Mouse (Mus musculus) urinary bladder, adult 2 months (tissue): ENCODE results near the gene Srp72. TPM values are rescaled to one million over a fixed set of nuclear protein-coding genes. Genes with fewer than 3 reads are reported as not detected.
A peak's percentile ranks its signal among the peaks of the same experiment; 100 is the strongest.

ENCODE experiments used
- DNase-seq: peaks from one replicate; pipeline ENCODE4 v3.0.0; 2022; ENCODE audit warnings: low spot score
- polyA plus RNA-seq: library from polyadenylated mRNA; depleted of rRNA; stranded (reverse); fragments of >200 nt; gene quantifications from 2 replicates; pipeline ENCODE4 v1.2.3, GENCODE M21; 2012; rRNA removed

The Srp72 gene
- polyA plus RNA-seq = 68.7 and 68.9 TPM in 2 replicates

DNA sequence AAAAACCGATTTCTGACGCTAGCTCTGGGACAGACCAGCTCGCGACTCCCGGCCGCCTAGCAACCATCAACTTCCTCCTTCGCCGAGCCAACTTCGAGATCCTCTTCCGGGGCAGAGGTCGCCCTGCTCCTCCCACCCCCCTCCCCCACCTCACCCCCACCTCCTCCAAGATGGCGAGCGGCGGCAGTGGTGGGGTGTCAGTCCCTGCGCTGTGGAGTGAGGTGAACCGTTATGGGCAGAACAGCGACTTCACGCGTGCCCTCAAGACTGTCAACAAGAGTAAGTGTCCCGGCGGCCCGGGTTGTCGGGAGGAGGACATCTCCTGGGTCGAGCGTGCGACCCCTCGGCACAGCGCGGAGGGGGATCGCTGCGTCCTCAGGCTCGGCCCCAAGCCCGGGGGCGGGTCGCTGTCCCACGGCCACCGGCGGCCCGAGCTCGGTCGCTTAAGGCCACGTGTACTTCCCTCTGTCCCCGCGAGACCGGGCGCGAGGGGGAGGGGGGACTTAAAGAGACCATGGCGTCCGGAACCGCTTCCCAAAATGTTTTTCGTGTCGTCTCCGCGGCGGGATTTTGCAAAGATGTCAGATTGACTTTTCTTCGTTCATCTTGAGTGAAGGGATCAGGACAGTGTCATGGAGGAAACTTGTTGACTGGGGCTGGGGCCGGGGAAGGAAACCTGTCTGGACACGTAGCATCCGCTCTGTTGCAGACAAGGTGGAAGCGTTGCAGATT, at the start of gene Srp72:
Gene Srp72 (plus strand): TSS at position 130 of the 732 bp plus-strand sequence.
- DNase-seq = peak; percentile 72

DNA sequence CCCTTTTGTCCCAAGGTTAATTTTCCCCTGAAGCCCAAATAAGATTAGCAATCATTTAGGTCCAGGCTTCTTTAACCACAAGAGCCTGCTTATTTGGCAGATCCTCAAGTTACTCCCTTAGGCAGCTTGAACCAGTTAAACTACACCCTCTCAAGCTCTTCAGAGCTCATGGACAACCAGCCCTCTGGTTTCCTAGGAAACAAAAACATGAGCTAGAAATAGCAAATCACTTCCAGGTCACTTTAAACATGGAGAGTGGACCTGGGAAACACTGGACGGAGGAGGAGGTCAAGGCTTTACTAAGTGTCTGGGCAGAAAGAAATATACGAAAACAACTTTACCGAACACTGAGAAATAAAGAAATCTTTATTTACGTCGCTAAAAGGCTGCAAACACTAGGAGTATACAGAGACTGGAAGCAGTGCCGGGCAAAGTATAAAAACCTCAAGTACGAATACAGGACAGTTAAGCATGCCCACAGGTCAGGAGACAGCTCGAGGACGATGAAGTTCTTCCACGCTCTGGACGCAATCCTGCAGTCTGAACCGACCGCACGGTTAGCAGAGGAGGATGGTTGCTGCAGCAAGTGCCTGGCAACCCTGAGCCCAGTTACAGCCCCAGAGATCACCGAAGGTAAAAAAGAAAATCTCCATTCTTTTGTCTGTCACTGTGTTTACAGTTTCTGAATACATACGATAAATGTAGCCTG, 46.2 kb upstream of the Srp72 start:
- no peak for DNase-seq

DNA sequence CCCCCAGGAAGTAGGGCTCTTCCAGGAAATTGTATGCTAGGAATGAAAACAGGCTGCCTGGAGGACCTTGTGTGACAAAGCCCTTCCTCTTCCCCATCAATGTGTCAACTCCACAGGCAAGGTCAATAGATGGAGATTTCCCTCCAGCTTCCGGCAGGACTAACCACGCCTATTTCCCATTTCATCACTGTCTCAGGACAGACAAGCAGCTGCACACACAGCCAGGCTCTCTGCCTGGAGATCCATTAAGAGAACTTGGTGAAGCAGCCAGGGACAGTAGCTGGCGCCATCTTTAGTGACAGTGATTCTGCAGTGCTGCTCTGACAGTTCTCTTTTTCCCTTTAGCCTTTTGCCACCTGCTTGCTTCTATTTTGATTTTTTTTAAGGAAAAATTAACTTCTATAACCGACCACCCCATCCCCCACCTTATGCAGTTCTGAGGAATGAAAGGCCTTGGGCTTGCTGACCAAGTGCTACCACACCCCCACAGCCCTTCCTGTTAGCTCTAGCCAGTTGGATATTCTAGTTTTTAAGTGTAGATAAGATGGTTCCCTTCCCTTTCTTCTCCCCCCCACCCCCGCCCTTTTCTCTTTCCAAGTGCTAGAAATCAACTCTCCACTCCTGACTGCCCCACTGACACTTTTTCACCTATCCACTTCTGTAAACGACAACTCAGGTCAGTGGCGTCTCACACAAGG, 45.2 kb upstream of the Srp72 start:
- no peak for DNase-seq

DNA sequence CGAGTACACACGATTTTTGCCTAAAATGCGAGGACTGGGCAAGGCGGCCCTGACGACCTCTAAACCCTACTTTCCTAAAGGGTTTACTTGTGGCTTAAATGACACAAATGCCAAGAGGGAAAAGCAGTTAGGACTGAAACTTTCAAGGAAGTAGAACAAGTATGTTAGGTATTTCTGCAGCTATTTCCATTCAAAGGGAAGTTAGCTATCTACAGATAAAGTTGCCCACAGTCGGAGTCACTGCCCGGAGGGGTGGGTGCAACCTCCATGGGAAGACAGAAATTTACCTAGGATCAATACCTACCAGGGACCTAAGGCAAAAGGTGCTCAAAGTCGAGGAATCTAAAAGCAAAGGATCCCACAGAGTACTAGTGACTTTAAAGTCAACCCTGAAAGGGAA, 34.8 kb upstream of the Srp72 start:
- no peak for DNase-seq

DNA sequence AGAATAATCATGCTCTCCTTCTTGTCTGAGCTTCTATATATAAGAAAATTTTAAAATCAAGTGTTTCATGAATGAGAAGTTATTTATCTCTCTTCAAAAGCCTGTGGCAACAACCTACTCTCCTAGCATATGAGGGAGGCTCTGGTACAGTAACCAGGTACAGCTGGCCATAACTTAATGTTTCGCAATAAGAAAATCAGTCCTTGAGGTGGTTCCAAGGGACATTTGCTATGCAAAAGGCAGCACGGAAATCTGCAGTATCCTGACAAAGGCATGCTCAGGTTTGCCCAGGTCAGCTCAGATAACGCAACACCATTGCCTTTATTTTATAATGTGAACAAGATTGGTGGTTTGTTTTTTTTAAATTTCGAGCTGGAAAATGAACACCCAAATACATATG, 32.5 kb upstream of the Srp72 start:
- DNase-seq = no peak

DNA sequence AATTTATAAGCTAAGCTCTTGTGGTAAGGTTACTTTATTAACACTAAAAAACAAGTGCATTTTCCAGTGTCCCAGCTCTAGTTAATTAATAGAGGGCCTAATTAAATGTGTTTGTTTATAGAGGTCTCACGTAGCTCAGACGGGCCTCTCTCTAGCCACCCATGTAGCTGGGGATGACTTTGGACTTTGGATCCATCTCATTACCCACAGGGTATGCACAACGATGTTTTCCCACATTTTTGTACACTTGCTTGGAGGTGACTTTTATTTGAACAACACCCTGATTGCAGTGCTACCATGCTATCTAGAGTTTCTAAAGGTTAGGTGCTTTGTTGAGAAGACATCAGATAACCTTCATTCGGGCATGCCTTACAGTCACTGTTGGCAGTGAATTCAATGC, 32.0 kb upstream of the Srp72 start:
- DNase-seq = no peak

DNA sequence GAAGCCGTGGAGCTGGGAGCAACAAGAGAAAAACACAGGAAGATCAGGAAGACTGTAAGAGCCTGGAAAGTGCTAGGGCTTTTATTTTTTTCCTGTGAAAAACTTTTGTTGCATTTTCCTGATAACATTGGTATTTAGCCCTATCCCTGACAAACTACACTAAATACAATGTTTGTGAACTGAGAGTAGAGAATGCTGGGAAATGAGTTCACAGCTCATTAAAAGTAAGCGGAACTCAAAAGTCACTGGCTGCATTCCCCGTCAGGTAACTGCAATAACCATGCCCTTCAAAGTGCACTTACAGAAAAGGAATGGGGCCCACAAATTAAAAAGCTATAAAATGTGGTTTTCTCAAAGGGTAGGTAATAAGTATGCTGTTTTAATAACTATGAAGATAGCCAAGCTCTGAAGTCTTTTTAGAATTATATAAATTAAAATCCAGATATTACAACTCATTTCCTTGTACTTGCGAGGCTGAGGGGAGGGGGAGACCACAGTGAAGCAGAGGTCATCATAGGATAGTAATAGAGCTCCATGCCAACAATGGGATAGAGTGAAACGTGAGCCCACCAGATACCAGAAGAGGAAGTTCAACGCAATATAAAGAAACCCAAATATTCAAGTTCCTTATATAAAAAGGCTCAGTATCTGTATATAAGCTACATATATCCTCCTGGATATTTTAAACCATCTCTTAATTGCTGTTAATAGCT, 29.4 kb upstream of the Srp72 start:
- no peak for DNase-seq

DNA sequence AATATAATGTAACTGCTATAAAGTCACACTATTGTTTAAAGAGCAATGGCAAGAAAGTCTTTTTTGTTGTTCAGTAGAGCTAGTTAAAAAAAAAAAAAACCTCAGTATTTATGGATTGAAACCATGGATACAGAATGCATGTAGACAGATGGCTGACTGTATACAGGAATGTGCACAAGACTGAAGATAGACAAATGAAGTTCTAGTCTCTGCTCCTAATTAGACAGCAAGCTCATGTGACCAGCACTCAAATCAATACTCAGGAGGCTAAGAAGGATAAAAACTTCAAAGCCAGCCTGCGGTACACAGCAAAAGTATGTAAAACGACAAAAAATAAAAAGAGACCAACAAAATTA, 28.8 kb upstream of the Srp72 start:
- no peak for DNase-seq

DNA sequence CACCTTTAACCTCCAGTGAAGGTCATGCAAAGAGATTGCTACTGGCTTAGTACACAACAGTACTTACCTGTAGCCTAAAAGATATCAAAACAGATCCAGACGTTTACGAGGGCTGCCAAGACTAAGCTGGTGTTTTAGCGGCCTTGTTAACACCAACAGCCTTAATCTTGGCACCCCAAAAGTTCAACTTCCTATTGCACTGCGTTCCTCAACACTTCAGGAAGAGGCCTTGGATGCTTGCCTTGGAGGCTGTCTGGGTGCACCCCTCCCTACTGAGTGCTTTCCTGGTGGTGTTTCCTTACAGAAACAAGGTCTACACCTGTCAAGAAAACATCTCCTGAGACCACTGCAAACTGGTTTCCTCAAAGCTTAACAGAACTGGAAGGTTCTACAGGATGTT, 27.3 kb upstream of the Srp72 start:
- DNase-seq = no peak

DNA sequence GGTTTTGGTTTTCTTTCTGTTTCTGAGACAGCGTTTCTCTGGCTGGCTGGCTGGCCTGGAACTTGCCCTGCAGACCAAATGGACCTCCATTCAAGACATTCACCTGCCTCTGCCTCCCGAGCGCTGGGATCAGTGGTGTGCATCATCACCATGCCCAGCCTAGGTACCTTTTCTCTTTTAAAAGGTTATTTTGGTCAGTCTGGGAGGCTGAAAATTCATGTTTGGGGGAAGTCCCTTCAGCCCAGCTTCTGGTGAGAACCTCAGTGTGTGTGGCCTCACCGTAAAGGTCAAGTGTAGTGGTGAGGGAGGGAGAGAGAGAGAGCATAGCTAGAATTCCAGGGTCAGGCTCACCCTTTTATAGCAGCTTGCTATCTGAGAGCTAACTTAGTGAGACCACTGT, 26.7 kb upstream of the Srp72 start:
- no peak for DNase-seq

DNA sequence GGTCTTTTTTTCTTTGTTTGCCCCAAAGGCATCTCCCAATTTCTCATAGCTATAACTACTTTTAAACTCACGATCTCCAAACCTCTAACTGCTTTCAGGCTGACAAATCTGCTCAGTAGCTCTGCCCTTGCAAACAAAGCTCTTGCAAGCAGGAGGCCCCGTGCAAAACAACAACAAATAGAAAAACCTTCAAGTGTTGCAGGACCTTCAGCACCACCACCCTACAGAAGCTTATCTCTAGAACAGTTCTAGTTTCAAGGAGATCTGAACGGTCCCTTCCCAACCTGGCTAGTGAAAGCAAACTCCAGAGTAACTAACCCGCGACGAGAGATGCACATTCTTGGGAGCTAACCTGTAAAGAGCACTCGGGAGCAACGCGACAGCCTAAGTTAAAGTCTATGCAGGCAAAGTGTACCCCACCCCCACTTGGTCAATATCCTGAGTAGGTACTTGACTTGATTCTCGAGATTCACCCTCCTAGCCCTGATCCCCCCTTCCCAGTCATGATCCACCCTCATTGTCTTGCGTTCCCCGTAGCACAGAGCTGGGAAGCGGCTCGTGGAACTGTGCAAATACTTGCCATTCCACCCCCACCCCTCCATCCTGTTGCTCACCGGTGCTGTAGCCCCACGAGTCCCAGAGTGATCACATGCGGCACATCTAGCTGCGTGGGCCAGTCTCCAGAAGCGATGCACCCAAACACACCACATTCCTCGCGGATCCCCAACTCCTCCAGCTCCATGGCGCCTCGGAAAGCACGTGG, 24.0 kb upstream of the Srp72 start:
- DNase-seq = no peak

DNA sequence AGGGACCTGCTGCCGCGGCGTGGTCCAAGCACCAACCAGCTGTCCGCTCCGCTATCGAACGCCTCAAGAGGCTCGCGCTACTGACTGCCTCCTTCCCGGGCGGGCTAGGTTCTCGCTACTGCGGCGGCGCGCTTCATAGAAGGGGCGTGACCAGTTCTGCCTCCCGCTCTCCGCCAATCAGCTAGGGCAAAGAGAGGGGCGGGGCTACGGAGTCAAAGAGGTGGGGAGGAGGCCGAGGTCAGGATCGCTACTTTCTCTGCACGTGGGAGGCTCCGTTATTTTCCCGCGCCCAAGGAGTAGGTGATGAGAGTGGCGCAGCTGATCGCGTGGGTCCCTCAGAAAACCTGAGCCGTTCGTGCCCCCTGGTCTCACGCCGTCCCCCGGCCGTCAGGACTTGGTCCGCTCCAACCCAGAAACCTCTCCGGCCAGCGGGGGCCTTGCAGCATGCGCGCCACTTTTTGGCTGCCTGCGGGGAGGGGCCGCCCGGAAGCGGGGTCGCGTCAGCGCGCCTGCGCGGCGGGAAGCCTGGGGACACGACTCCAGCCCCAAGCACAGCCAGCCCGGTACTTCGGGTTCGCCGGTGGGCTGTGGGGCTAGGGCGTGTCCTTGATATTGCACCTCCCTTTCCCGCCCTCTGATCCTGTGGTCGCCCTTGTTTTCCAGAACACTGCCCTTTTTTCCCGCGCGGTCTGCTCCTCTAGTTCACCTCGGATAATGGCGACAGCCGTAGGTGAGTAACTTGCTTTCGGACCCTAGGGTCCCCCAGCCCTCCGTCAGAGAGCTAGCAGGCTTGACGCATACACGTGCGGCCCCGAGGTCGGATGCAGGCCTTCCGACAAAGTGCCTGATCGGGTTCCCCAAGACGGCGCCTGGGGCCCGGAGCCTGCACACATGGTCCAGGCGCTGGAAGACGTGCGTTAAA, 23.1 kb upstream of the Srp72 start, which contains the start of the genes Paics and Ppat:
Gene Paics (plus strand): TSS at position 202 of the 922 bp plus-strand sequence.
Gene Ppat (minus strand): TSS at position 473 of the 922 bp plus-strand sequence.
- DNase-seq = peak; percentile 96

DNA sequence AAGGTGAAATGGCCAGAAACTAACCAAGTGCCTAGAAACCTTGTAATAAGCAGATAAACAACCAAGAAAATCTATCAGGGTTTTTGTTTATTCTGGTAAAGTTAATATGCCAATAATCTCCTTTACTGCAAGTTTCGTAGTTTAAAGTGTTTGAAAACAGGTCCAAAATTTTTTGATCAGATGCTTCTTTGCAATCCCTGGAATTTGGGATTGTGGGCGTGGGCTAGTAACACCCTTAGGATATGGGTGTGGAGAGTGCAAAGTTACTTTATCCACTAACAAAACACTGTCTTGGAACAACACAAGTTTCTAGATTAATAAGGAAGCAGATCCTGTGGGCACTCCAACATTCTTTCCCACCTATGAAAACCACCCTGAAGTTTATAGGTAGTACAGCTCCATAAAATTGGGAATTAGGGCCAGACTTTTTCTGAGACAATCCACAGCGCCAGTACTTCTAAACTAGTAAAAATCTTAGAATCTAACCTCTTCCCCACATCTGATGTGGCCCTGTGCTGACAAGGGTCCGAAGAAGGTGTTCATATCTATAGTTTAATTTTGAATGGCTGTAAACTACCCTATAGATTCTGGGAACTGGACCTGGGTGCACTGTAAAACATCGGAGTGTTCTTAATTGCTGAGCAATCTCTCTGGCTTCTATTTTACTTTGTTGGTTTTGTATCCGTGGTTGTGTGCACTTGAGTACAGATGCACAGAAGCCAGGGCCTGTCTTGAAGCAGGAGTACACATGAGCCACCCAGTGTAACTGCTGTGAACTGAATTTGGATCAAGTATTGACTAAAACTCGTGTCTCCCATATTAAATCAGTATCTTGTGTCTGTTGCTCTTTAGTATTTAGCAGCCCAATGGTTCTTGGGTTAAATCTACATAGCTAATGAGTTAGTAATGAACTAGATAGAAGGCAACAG, 22.1 kb upstream of the Srp72 start:
- no peak for DNase-seq

DNA sequence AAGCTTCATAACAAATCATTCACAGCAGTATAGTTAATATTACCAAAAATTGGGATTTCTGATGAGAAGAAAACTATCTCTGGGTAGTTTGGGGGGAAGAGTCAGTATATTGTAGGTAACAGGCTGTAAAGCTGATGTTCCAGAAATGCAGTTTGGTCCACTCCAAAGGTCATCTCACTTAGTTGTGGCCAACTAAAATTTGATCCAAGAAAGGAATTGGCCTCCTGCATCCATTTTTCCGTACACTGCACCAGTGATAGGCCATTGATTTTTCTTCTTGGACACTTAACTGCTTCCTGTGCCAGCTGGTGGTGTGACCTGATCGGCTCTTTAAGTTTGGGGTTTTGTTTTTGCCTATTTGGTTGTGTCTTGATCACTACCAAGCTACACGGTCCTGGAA, 20.7 kb upstream of the Srp72 start:
- DNase-seq = no peak

DNA sequence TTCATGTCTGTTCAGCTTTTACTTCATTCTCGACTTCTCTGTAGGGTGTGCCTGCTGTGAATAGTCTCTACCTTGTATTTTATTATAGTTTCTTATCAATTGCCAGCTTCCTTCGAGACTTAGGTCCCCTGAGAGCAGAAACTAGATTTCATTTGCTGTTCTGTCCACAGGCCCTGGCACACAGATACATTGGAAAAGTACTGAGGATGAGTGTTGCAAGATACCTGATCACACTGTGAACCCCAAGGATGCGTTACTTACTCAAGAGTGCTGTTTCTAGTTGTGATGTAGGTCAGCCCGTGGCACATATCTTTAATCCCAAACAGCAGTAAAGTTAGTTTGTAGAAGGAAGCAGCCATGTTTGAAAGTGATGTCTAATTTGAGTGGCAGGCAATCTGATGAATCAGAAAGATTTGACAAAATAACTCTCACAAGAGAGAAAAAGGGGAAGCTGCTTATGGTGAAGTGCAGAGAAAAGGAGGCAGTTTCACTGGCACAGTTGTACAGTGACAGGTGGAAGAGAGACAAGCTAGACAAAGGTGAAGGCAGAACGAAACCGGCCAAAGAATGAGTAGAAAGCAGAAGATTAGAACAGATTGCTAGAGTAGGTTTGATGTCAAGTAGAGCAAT, 20.1 kb upstream of the Srp72 start:
- no peak for DNase-seq

DNA sequence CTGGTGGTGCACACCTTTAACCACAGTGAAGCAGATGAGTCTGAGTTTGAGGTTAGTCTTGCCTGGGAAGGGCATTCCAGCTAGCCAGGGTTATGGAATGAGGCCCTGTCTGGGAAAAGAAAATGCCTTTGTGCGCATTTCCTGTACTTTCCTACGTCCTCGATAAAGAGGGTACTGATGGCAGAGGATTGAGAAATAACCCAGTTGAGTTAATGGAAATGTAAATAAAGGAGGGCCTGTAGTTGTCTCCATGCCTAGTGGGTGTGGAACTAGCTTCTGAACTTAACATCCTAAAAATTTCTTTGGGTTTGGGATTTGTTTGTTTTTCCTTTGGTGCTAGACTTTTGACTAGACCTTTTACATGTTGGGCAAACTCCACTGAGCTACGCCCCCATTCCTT, 19.0 kb upstream of the Srp72 start:
- DNase-seq = no peak

DNA sequence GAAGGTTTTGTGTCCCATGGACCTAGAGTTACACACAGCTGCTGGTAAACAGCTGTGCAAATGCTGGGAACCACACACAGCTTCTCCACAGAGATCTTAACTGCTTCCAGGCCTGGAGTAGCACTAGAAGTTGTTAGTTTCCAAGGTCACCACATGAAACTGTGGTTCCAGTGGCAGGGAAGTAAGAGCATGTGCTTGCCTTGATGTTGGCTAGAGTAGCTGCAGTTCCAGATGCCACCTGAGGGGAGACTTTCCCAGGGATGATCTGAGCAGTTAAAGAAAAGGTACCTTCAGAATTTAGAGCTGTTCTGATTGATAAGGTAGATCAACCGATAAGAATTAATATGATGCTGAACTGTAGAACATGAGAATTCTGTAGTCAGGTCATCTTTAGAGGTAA, 16.5 kb upstream of the Srp72 start:
- no peak for DNase-seq

DNA sequence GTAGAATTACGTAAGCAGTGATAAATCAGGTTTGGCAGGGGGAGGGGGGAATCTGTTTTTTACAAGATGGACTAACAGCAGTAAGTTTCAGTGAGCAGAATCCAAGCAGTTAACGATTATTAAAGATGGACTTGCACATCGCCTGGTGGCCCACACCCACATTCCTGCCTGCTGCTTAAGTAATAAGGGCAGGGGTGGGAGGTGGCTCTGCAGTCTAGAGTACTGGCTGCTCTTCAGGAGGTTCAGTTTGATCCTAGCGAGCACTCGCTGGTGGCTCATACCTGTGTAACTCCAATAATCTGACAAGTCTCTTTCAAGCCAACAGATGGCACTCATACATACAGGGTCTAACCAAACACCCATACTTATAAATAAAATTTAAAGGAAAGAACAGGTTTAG, 14.9 kb upstream of the Srp72 start:
- DNase-seq = no peak

DNA sequence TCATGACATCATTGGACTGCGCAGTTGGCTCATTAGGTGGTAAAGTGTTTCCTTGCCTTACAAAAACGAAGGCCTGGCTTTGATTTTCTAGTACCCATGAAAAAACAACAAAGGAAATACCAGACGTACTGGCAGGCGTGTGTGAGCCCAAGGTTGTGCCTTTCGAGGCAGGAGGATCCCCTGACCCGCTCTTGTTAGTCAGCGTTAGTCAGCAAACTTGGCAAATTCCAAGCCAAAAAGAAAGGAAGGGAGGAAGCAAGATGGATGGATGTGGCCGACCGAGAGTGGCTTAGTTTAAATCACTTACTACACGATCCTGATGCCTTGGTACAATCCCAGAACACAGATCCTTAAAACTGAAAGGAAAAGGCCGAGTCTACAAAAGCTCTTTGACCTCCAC, 11.9 kb upstream of the Srp72 start:
- DNase-seq = no peak
